Mouse (Mus musculus) neural tube, embryonic 12.5 days (tissue): ENCODE measurements around the gene Cox17. TPM values are rescaled to one million over a fixed set of nuclear protein-coding genes. Genes with fewer than 3 reads are reported as not detected.

Source experiments
- ATAC-seq: fragments of 200-750 bp; cut with Nextera tagmentation; 2 replicates; pipeline ENCODE4 v1.8.0; 2017; ENCODE audit warnings: low read depth, mild to moderate bottlenecking, moderate TSS enrichment, moderate library complexity; ENCODE audit not compliant: low FRiP score
- H3K27ac ChIP-seq: fragments of 300-500 bp; sonication (generic); 2 replicates; pipeline ENCODE4 v1.5.1; 2016
- H3K27me3 ChIP-seq: fragments of 300-500 bp; sonication (generic); replicated peaks from 2 replicates; pipeline ENCODE4 v1.6.1; 2016; ENCODE audit warnings: mild to moderate bottlenecking
- H3K36me3 ChIP-seq: fragments of 300-500 bp; sonication (generic); 2 replicates; pipeline ENCODE4 v1.6.1; 2016; ENCODE audit warnings: mild to moderate bottlenecking
- H3K4me1 ChIP-seq: fragments of 300-500 bp; sonication (generic); 2 replicates; pipeline ENCODE4 v1.6.1; 2016
- H3K4me2 ChIP-seq: fragments of 300-500 bp; sonication (generic); replicated peaks from 2 replicates; pipeline ENCODE4 v1.6.1; 2016; ENCODE audit warnings: mild to moderate bottlenecking
- H3K4me3 ChIP-seq: fragments of 300-500 bp; sonication (generic); 2 replicates; pipeline ENCODE4 v1.5.1; 2016
- H3K9ac ChIP-seq: fragments of 300-500 bp; sonication (generic); 2 replicates; pipeline ENCODE4 v1.6.1; 2016; ENCODE audit warnings: mild to moderate bottlenecking
- H3K9me3 ChIP-seq: fragments of 300-500 bp; sonication (generic); 2 replicates; pipeline ENCODE4 v1.6.1; 2016; ENCODE audit warnings: mild to moderate bottlenecking
- WGBS: fragments of 180-500 bp; shearing (Covaris S2); methylation state at CpG from one replicate; pipeline ENCODE4 v1.1.7; 2016; 5-methylcytosine and 5-hydroxymethylcytosine counted together
- polyA plus RNA-seq: library from polyadenylated mRNA; unstranded; fragments of >200 nt; fragmentation: Nextera tagmentation; extraction: Ambion mirVana; gene quantifications from 2 replicates; pipeline ENCODE4 v1.2.1, GENCODE M21; 2016

Cox17 gene
- polyA plus RNA-seq, 1 experiment from 2014 or later, result 128 TPM

- Histone ChIP-seq H3K9me3 (no peaks in the 10 kb centered on the region), H3K9ac (no peak overlapping the region), H3K27ac (no peak overlapping the region), H3K4me1 (no peaks in the 10 kb centered on the region), H3K4me3 (no peak overlapping the region), H3K36me3 (no peaks in the 10 kb centered on the region), H3K4me2 (no peak overlapping the region), H3K27me3 (no peaks in the 10 kb centered on the region)
- 75% methylated on average over 8 of the region's 8 CpGs for WGBS
- no peak for ATAC-seq
Observed at GRCm38 (mm10) chr16:38389284-38389893, 42.6 kb downstream of the Cox17 start.

GRCm38 (mm10) chr16:38390322-38390721, 43.5 kb downstream of the Cox17 start:
- no peak for ATAC-seq
- H3K9ac ChIP-seq, result no peak overlapping the region
- 93% methylated on average over 7 of the region's 7 CpGs for WGBS
- H3K4me3 ChIP-seq, result no peak overlapping the region
- H3K27me3 ChIP-seq, result no peaks in the 10 kb centered on the region
- H3K9me3 ChIP-seq, result no peaks in the 10 kb centered on the region
- no peaks in the 10 kb centered on the region for H3K4me1 ChIP-seq
- no peak overlapping the region for H3K4me2 ChIP-seq
- no peaks in the 10 kb centered on the region for H3K36me3 ChIP-seq
- H3K27ac ChIP-seq, result no peak overlapping the region

GRCm38 (mm10) chr16:38392126-38392894, 45.5 kb downstream of the Cox17 start:
- H3K4me3 ChIP-seq, result no peak overlapping the region
- ATAC-seq, result no peak
- H3K9me3 ChIP-seq, result no peaks in the 10 kb centered on the region
- no peaks in the 10 kb centered on the region for H3K36me3 ChIP-seq
- no peak overlapping the region for H3K9ac ChIP-seq
- no peaks in the 10 kb centered on the region for H3K27me3 ChIP-seq
- H3K27ac ChIP-seq, result no peak overlapping the region
- 81% methylated on average over 23 of the region's 23 CpGs for WGBS
- no peaks in the 10 kb centered on the region for H3K4me1 ChIP-seq
- no peak overlapping the region for H3K4me2 ChIP-seq

- WGBS, result 91% methylated on average over 8 of the region's 8 CpGs
Observed at GRCm38 (mm10) chr16:38394191-38394618, 47.4 kb downstream of the Cox17 start.

GRCm38 (mm10) chr16:38395060-38395730, 48.4 kb downstream of the Cox17 start:
- Histone ChIP-seq H3K36me3 (no peaks in the 10 kb centered on the region), H3K4me1 (peaks cover 7% of the 10 kb centered on the region), H3K27ac (no peak overlapping the region), H3K9ac (no peak overlapping the region), H3K27me3 (no peaks in the 10 kb centered on the region), H3K9me3 (no peaks in the 10 kb centered on the region), H3K4me3 (no peak overlapping the region), H3K4me2 (no peak overlapping the region)
- ATAC-seq, result no peak
- WGBS, result 75% methylated on average over 6 of the region's 6 CpGs

More at GRCm38 (mm10) chr16:38394191-38394618, 47.4 kb downstream of the Cox17 start:
- no peak overlapping the region for H3K9ac ChIP-seq
- H3K9me3 ChIP-seq, result no peaks in the 10 kb centered on the region
- no peaks in the 10 kb centered on the region for H3K36me3 ChIP-seq
- ATAC-seq, result no peak
- H3K27ac ChIP-seq, result no peak overlapping the region
- H3K27me3 ChIP-seq, result no peaks in the 10 kb centered on the region
- peaks cover 1% of the 10 kb centered on the region; the same call in 1 of the 2 replicates for H3K4me1 ChIP-seq
- no peak overlapping the region for H3K4me3 ChIP-seq
- no peak overlapping the region for H3K4me2 ChIP-seq

GRCm38 (mm10) chr16:38396155-38396554, 49.4 kb downstream of the Cox17 start:
- Histone ChIP-seq H3K27me3 (no peaks in the 10 kb centered on the region), H3K4me3 (no peak overlapping the region), H3K9ac (no peak overlapping the region), H3K36me3 (no peaks in the 10 kb centered on the region), H3K9me3 (no peaks in the 10 kb centered on the region), H3K4me1 (peaks cover 7% of the 10 kb centered on the region), H3K4me2 (no peak overlapping the region), H3K27ac (no peak overlapping the region)
- ATAC-seq, result no peak
- WGBS, result 85% methylated on average over 13 of the region's 13 CpGs

- no peak for ATAC-seq
- H3K27me3 ChIP-seq, result no peaks in the 10 kb centered on the region
Observed at GRCm38 (mm10) chr16:38398266-38398665, 51.5 kb downstream of the Cox17 start.

GRCm38 (mm10) chr16:38399076-38399475, 52.3 kb downstream of the Cox17 start:
- Histone ChIP-seq H3K9ac (no peak overlapping the region), H3K9me3 (no peaks in the 10 kb centered on the region), H3K4me2 (peak overlapping the region; percentile 52), H3K4me3 (no peak overlapping the region), H3K36me3 (no peaks in the 10 kb centered on the region), H3K4me1 (peaks cover 7% of the 10 kb centered on the region), H3K27me3 (no peaks in the 10 kb centered on the region), H3K27ac (no peak overlapping the region)
- 73% methylated on average over 3 of the region's 3 CpGs for WGBS
- ATAC-seq, result 0 out of 2 replicates have a peak, but pooled peaks have one; percentile 25

More at GRCm38 (mm10) chr16:38398266-38398665, 51.5 kb downstream of the Cox17 start:
- Histone ChIP-seq H3K4me3 (no peak overlapping the region), H3K4me1 (peaks cover 7% of the 10 kb centered on the region), H3K36me3 (no peaks in the 10 kb centered on the region), H3K27ac (no peak overlapping the region), H3K4me2 (no peak overlapping the region), H3K9me3 (no peaks in the 10 kb centered on the region), H3K9ac (no peak overlapping the region)
- WGBS, result 92% methylated on average over 6 of the region's 6 CpGs

GRCm38 (mm10) chr16:38399531-38400231, 52.9 kb downstream of the Cox17 start:
- Histone ChIP-seq H3K27me3 (no peaks in the 10 kb centered on the region), H3K4me3 (no peak overlapping the region), H3K36me3 (no peaks in the 10 kb centered on the region), H3K4me1 (peaks cover 7% of the 10 kb centered on the region), H3K9me3 (no peaks in the 10 kb centered on the region), H3K27ac (0 out of 2 replicates have a peak overlapping the region, but pooled peaks have one; percentile 13), H3K9ac (peak overlapping the region; percentile 33; the same call in 1 of the 2 replicates), H3K4me2 (peak overlapping the region; percentile 52)
- peak; percentile 87 for ATAC-seq
- WGBS, result 26% methylated on average over 17 of the region's 17 CpGs

GRCm38 (mm10) chr16:38400311-38400960, 53.6 kb downstream of the Cox17 start:
- H3K4me1 ChIP-seq, result peaks cover 7% of the 10 kb centered on the region
- 81% methylated on average over 9 of the region's 9 CpGs for WGBS
- no peak overlapping the region for H3K9ac ChIP-seq
- H3K4me3 ChIP-seq, result no peak overlapping the region
- no peak overlapping the region for H3K27ac ChIP-seq
- no peak; the same call in none of the 2 replicates for ATAC-seq
- no peaks in the 10 kb centered on the region for H3K27me3 ChIP-seq
- H3K36me3 ChIP-seq, result no peaks in the 10 kb centered on the region
- H3K4me2 ChIP-seq, result peak overlapping the region; percentile 52
- no peaks in the 10 kb centered on the region for H3K9me3 ChIP-seq

GRCm38 (mm10) chr16:38401468-38401867, 54.7 kb downstream of the Cox17 start:
- H3K36me3 ChIP-seq, result no peaks in the 10 kb centered on the region
- ATAC-seq, result no peak
- no peak overlapping the region for H3K27ac ChIP-seq
- no peaks in the 10 kb centered on the region for H3K9me3 ChIP-seq
- H3K4me1 ChIP-seq, result peaks cover 7% of the 10 kb centered on the region
- no peak overlapping the region for H3K9ac ChIP-seq
- no peaks in the 10 kb centered on the region for H3K27me3 ChIP-seq
- 86% methylated on average over 6 of the region's 6 CpGs for WGBS
- H3K4me2 ChIP-seq, result no peak overlapping the region
- H3K4me3 ChIP-seq, result no peak overlapping the region
